Mouse (Mus musculus) CH12.LX (cell line): Measurements from ENCODE around the gene Slc4a8. TPM values are rescaled to one million over a fixed set of nuclear protein-coding genes. Genes with fewer than 3 reads are reported as not detected.

Source experiments
- DNase-seq: peaks from one replicate; pipeline ENCODE4 v3.0.0-alpha.2; 2013; ENCODE audit errors: extremely low read depth
- H3K27ac ChIP-seq: 2 replicates; pipeline ENCODE4 v1.5.1; 2012; ENCODE audit warnings: low read depth, mild to moderate bottlenecking, control low read depth, moderate library complexity; ENCODE audit not compliant: insufficient read depth
- H3K27me3 ChIP-seq: replicated peaks from 2 replicates; pipeline ENCODE3; 2012; ENCODE audit warnings: inconsistent platforms
- H3K36me3 ChIP-seq, 2 experiments: replicated peaks in 1 of 2; 2 replicates each; pipeline versions ENCODE3 to v1.6.1; 2012; ENCODE audit warnings: inconsistent platforms in 1 of 2, low read length in 1 of 2, mild to moderate bottlenecking in 1 of 2, mixed read lengths in 1 of 2, moderate library complexity in 1 of 2; ENCODE audit not compliant: control insufficient read depth in 1 of 2, insufficient read depth in 1 of 2
- H3K4me1 ChIP-seq, 2 experiments: 2 replicates each; pipeline ENCODE4 v1.6.1; 2012; ENCODE audit warnings: inconsistent platforms in 1 of 2, moderate library complexity in 1 of 2; ENCODE audit not compliant: insufficient read depth in 2 of 2, control insufficient read depth in 1 of 2
- H3K4me2 ChIP-seq: 2 replicates; pipeline ENCODE4 v1.6.1; 2012; ENCODE audit warnings: low read depth, mild to moderate bottlenecking, control low read depth; ENCODE audit not compliant: poor library complexity, insufficient read depth, severe bottlenecking
- H3K4me3 ChIP-seq, 3 experiments: fragments of 150-350 bp in 1 of 3; sonication (generic) in 1 of 3; replicated peaks in 1 of 3; 2 replicates each; pipeline versions ENCODE3 to v1.5.1; 2011 to 2012; ENCODE audit warnings: low read depth in 2 of 3, low read length in 2 of 3, mild to moderate bottlenecking in 2 of 3, moderate library complexity in 2 of 3, control low read depth in 1 of 3, improper control_type of control experiment in 1 of 3, inconsistent platforms in 1 of 3, mixed read lengths in 1 of 3; ENCODE audit not compliant: poor library complexity in 1 of 3
- H3K79me2 ChIP-seq: replicated peaks from 2 replicates; pipeline ENCODE4 v1.6.1; 2012; ENCODE audit warnings: mild to moderate bottlenecking, moderate library complexity; ENCODE audit not compliant: control insufficient read depth, poor library complexity, insufficient read depth, severe bottlenecking; ENCODE audit errors: extremely low read depth
- H3K9ac ChIP-seq: 2 replicates; pipeline ENCODE4 v1.6.1; 2012; ENCODE audit warnings: low read depth, mild to moderate bottlenecking, control low read depth, moderate library complexity; ENCODE audit not compliant: insufficient read depth
- H3K9me3 ChIP-seq: replicated peaks from 2 replicates; pipeline ENCODE3; 2012; ENCODE audit warnings: low read length, inconsistent platforms, mixed read lengths
- CHD1 ChIP-seq: IDR thresholded peaks from 2 replicates; pipeline ENCODE4 v1.6.1; 2012; ENCODE audit warnings: low read depth, low read length, improper control_type of control experiment, inconsistent platforms
- CHD2 ChIP-seq: IDR thresholded peaks from 2 replicates; pipeline ENCODE4 v1.6.1; 2011; ENCODE audit warnings: low read length, improper control_type of control experiment
- CTCF ChIP-seq, 2 experiments: IDR thresholded peaks in 1 of 2; conservative IDR thresholded peaks in 1 of 2; 2 replicates each; pipeline ENCODE4 v1.5.1; 2011 to 2012; ENCODE audit warnings: low read depth in 2 of 2, low read length in 2 of 2, improper control_type of control experiment in 1 of 2, inconsistent platforms in 1 of 2, mild to moderate bottlenecking in 1 of 2, moderate library complexity in 1 of 2
- E2F4 ChIP-seq: IDR thresholded peaks from 2 replicates; pipeline ENCODE4 v1.6.1; 2011; ENCODE audit warnings: low read depth, low read length, improper control_type of control experiment; ENCODE audit not compliant: insufficient replicate concordance
- EP300 ChIP-seq: IDR thresholded peaks from 2 replicates; pipeline ENCODE4 v1.6.1; 2011; ENCODE audit warnings: low read length, improper control_type of control experiment
- IRF4 ChIP-seq: IDR thresholded peaks from 2 replicates; pipeline ENCODE4 v1.6.1; 2014; ENCODE audit warnings: low read depth, mild to moderate bottlenecking, inconsistent platforms, low read length, improper control_type of control experiment
- JUND ChIP-seq: conservative IDR thresholded peaks from 2 replicates; pipeline ENCODE4 v1.6.1; 2011; ENCODE audit warnings: low read depth, low read length, improper control_type of control experiment
- KAT2A ChIP-seq: IDR thresholded peaks from 2 replicates; pipeline ENCODE4 v1.6.1; 2012; ENCODE audit warnings: low read length, improper control_type of control experiment, inconsistent platforms; ENCODE audit not compliant: insufficient replicate concordance
- MXI1 ChIP-seq: IDR thresholded peaks from 2 replicates; pipeline ENCODE4 v1.6.1; 2011; ENCODE audit warnings: mild to moderate bottlenecking, low read depth, low read length, improper control_type of control experiment
- TBP ChIP-seq: conservative IDR thresholded peaks from 2 replicates; pipeline ENCODE4 v1.6.1; 2011; ENCODE audit warnings: low read depth, low read length, improper control_type of control experiment
- TCF12 ChIP-seq: IDR thresholded peaks from 2 replicates; pipeline ENCODE4 v1.6.1; 2014; ENCODE audit warnings: low read depth, mild to moderate bottlenecking, inconsistent platforms, low read length, improper control_type of control experiment
- ZMIZ1 ChIP-seq: IDR thresholded peaks from 2 replicates; pipeline ENCODE4 v1.6.1; 2012; ENCODE audit warnings: low read depth, mild to moderate bottlenecking, inconsistent platforms, low read length, improper control_type of control experiment
- ZNF384 ChIP-seq: IDR thresholded peaks from 2 replicates; pipeline ENCODE4 v1.6.1; 2012; ENCODE audit warnings: low read depth, low read length, improper control_type of control experiment, inconsistent platforms
- dilution Hi-C: fragments of 300-500 bp; cut with MboI; formaldehyde crosslinking; loops from 2 replicates; pipeline ENCODE4 v1.14.3; 2020; ENCODE audit warnings: low sequenced_read_pairs; ENCODE audit not compliant: extremely low pct_unique_long_range_greater_than_20kb, extremely low pct_ligation_motif_present
- in situ Hi-C: fragments of 300-500 bp; cut with MboI; formaldehyde crosslinking; loops from 3 replicates; pipeline ENCODE4 v1.14.3; 2019; ENCODE audit warnings: low sequenced_read_pairs, low pct_ligation_motif_present, low pct_unique_long_range_greater_than_20kb, mixed read lengths
- polyA plus RNA-seq: library from polyadenylated mRNA; unstranded; fragments of >175 nt; gene quantifications from 2 replicates; pipeline ENCODE4 v1.2.1, GENCODE M21; 2012; ENCODE audit warnings: low read depth; ENCODE audit not compliant: insufficient read length
- total RNA-seq, 2 experiments: library from RNA; depleted of rRNA; stranded (reverse); fragments of 300-350 nt in 1 of 2; fragments of >200 nt in 1 of 2; gene quantifications; 2 replicates each; pipeline ENCODE4 v1.2.3; 2012 to 2014

Gene Slc4a8
- total and polyA plus RNA-seq, 3 experiments = 4.7 to 9.6 (median 5.1) TPM

DNA sequence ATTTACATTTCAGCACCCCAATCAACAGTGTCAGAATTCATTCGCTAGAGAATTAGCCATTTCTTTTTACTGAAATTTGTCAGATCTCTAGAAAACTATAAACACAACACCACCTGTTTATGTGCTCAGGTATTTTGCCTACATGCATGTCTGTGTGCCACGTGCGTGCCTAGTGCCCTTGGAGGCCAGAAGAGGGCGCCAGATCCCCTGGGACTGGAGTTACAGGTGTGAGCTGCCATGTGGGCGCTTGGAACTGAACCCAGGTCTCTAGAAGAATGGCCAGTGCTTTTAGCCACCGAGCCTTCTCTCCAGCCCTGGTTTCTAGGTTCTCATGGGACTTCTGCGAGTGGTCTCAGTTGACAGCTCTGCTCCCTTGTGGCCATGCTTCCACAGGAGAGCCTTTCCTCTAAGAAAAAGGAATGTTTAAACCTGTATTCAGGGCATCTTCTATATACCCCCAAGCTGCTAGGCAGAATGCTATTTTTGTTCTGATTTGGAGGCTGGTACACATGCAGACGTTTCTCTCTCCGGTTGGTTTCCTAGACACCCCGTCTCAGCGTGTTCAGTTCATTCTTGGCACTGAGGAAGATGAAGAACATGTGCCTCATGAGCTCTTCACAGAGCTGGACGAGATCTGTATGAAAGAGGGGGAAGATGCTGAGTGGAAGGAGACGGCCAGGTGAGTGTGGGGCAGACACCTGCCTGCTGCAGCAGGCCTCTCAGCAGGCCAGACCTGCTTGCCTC, 21.9 kb downstream of the Slc4a8 start:
- Histone ChIP-seq H3K27me3 (no peaks in the 10 kb centered on the region), H3K27ac (no peak overlapping the region), H3K9ac (no peak overlapping the region), H3K79me2 (no peaks in the 10 kb centered on the region), H3K4me3 (no peak overlapping the region), H3K36me3 (peaks cover 0 to 16% of the 10 kb centered on the region in 2 experiments), H3K9me3 (peaks cover 3% of the 10 kb centered on the region), H3K4me1 (0 out of 4 replicates have a peak, but pooled peaks cover 0 to 3% of the 10 kb centered on the region in 2 experiments), H3K4me2 (no peak overlapping the region)
- DNase-seq = no peak
- TF ChIP-seq CTCF (conservative IDR thresholded peaks at IDR 0.05 in 1 of 2, IDR thresholded peaks at IDR 0.05 in 1 of 2; ENCODE audit: low read depth in 2 of 2, low read length in 2 of 2) (0 out of 4 replicates have a peak, but pooled peaks of 1 of the 2 experiments have one; percentile 16), KAT2A (no peak)
- in situ Hi-C loops = no loop called here
- dilution Hi-C loops = no loop called here

DNA sequence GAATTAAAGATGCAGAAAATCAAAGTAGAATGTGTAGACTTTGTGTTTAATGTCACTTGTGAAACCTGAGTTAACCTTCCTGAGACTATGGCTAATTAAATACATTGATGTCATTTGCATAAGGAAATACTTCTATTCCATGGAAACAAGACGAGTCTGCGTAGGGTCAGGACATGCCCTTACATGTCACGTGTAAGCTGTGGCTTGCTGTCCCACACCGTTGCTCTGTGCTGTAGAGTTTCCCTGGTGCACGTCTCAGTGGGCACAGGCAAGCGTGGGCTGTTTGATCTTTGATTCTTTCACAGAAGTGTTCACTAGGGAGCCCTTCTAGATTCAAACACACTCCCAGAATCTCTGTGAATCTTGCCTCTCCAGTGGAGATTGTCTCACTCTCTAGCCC, 28.7 kb downstream of the Slc4a8 start:
- Histone ChIP-seq H3K9ac (no peak overlapping the region), H3K4me2 (no peak overlapping the region), H3K27ac (no peak overlapping the region), H3K36me3 (peaks cover 0 to 15% of the 10 kb centered on the region in 2 experiments), H3K27me3 (no peaks in the 10 kb centered on the region), H3K4me1 (peaks cover 2 to 8% of the 10 kb centered on the region in 2 experiments; a peak in 3 of 4 replicates), H3K79me2 (no peaks in the 10 kb centered on the region), H3K4me3 (no peak overlapping the region), H3K9me3 (no peaks in the 10 kb centered on the region)
- dilution Hi-C loops = no loop called here
- DNase-seq = no peak
- TF ChIP-seq IRF4 (no peak), ZNF384 (no peak), CTCF (conservative IDR thresholded peaks at IDR 0.05 in 1 of 2, IDR thresholded peaks at IDR 0.05 in 1 of 2; ENCODE audit: low read depth in 2 of 2, low read length in 2 of 2) (no peak), TBP (no peak), E2F4 (no peak), JUND (no peak)
- in situ Hi-C loops = no loop called here

DNA sequence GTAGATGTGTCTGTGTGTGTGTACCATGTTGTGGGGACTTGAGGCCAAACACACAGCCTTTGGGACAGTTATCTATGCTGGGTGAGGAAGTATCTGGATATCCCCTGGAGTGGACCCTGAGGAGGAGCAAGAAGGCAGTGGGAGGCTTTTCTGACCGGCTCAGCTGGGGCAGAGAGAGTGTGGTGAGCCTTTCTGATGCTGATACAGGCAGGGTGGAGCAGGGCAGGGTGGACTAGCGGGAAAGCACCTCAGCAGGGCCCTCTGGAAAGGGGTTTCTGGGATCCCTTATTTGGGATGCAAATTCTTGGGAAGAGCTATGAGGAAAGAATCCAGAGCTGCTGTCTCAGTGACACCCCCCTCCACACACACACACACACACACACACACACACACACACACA, 30.8 kb downstream of the Slc4a8 start:
- Histone ChIP-seq H3K4me2 (no peak overlapping the region), H3K36me3 (peaks cover 0 to 15% of the 10 kb centered on the region in 2 experiments), H3K79me2 (no peaks in the 10 kb centered on the region), H3K27me3 (no peaks in the 10 kb centered on the region), H3K9ac (no peak overlapping the region), H3K9me3 (no peaks in the 10 kb centered on the region)
- dilution Hi-C loops = no loop called here
- no peak for DNase-seq
- TF ChIP-seq EP300 (no peak), CHD2 (no peak), MXI1 (no peak), CHD1 (no peak), TCF12 (no peak), ZMIZ1 (no peak), KAT2A (no peak)
- TF ChIP-seq, all 38 proteins: peak for 0
- no peak overlapping the region for H3K4me3 ChIP-seq
- no peak overlapping the region for H3K27ac ChIP-seq
- peaks cover 2 to 8% of the 10 kb centered on the region in 2 experiments; a peak in 3 of 4 replicates for H3K4me1 ChIP-seq
- in situ Hi-C loops = no loop called here
